28 mouse cellular contexts compared by ENCODE assay signal in genomic region chr1:54665095-54665494, GRCm38 (mm10).
DNase-seq lines count a peak whose midpoint lies in the region; ATAC-seq and TF ChIP-seq lines count a peak whose summit lies in the region.
"Had no signal": no experiment of that assay in that cellular context is flagged by ENCODE, and none has a peak within 500 bp of the region (broad histone marks: within the 10 kb centered on the region; RNA-seq: fewer than 3 reads in every experiment).

No protein-coding gene starts in this region.

- H3K4me2 ChIP-seq in hindbrain, embryonic 12.5 days (replicated peaks), result no peak overlapping the region
- H3K4me2 ChIP-seq in hindbrain, postnatal 0 days (ENCODE audit: low read depth, low read length), result no peak overlapping the region
- no peak overlapping the region for H3K4me2 ChIP-seq in hindbrain, embryonic 14.5 days (replicated peaks)
- H3K4me2 ChIP-seq in neural tube, embryonic 15.5 days, result no peak overlapping the region
- H3K4me2 ChIP-seq: embryonic facial prominence, embryonic 13.5 days; heart, embryonic 12.5 days; liver, embryonic 12.5 days; midbrain, embryonic 11.5 days had no signal

- no peak overlapping the region for H3K27ac ChIP-seq in hindbrain, embryonic 12.5 days
- H3K27ac ChIP-seq in hindbrain, postnatal 0 days, result no peak overlapping the region
- H3K27ac ChIP-seq in hindbrain, embryonic 14.5 days, result no peak overlapping the region
- peak overlapping the region; percentile 4; the same call in 1 of the 2 replicates for H3K27ac ChIP-seq in neural tube, embryonic 15.5 days (replicated peaks)
- H3K27ac ChIP-seq: embryonic facial prominence, embryonic 13.5 days; forebrain, embryonic 10.5 days; gastrocnemius, adult 2 months; heart, adult 2 months; kidney, postnatal 0 days; liver, embryonic 12.5 days had no signal

- intact Hi-C loops in gastrocnemius, postnatal 36 days (cut with DNase I), result loop anchor here (5.0 kb wide), 1 partner anchor 167 kb away; no protein-coding TSS in a partner anchor

- ATAC-seq in hindbrain, embryonic 12.5 days (ENCODE audit: low FRiP score), result peak; percentile 46
- no peak for ATAC-seq in hindbrain, postnatal 0 days
- 0 out of 2 replicates have a peak, but pooled peaks have one; percentile 53 for ATAC-seq in hindbrain, embryonic 14.5 days (ENCODE audit: low FRiP score)
- ATAC-seq in neural tube, embryonic 15.5 days (ENCODE audit: low FRiP score), result no peak
- ATAC-seq: activated CD4-positive, CD25-positive, alpha-beta regulatory T cell, adult 4 months; intestine, embryonic 16.5 days; liver, embryonic 12.5 days; liver, postnatal 0 days had no signal

- H3K36me3 ChIP-seq in hindbrain, embryonic 12.5 days, result peaks cover 11% of the 10 kb centered on the region; the same call in 1 of the 2 replicates
- H3K36me3 ChIP-seq in hindbrain, postnatal 0 days (ENCODE audit: insufficient read depth, low read length), result peaks cover 3% of the 10 kb centered on the region; the same call in 1 of the 2 replicates
- peaks cover 7% of the 10 kb centered on the region for H3K36me3 ChIP-seq in hindbrain, embryonic 14.5 days (replicated peaks; ENCODE audit: control insufficient read depth, insufficient read depth)
- 0 out of 2 replicates have a peak, but pooled peaks cover 12% of the 10 kb centered on the region for H3K36me3 ChIP-seq in neural tube, embryonic 15.5 days
- H3K36me3 ChIP-seq: forebrain, embryonic 10.5 days; liver, embryonic 12.5 days had no signal

- TF ChIP-seq CTCF in hindbrain, postnatal 0 days (IDR thresholded peaks at IDR 0.05; ENCODE audit: low read depth), result no peak

- H3K9me3 ChIP-seq in hindbrain, embryonic 12.5 days (replicated peaks), result no peaks in the 10 kb centered on the region
- H3K9me3 ChIP-seq in hindbrain, postnatal 0 days (ENCODE audit: low read length), result no peaks in the 10 kb centered on the region
- H3K9me3 ChIP-seq in hindbrain, embryonic 14.5 days (ENCODE audit: control insufficient read depth, low read length), result no peaks in the 10 kb centered on the region
- H3K9me3 ChIP-seq in neural tube, embryonic 15.5 days (replicated peaks), result no peaks in the 10 kb centered on the region
- H3K9me3 ChIP-seq: embryonic facial prominence, embryonic 13.5 days; forebrain, embryonic 10.5 days; heart, embryonic 12.5 days; liver, embryonic 12.5 days had no signal

- H3K4me3 ChIP-seq in hindbrain, embryonic 12.5 days, result no peak overlapping the region
- no peak overlapping the region for H3K4me3 ChIP-seq in hindbrain, postnatal 0 days (ENCODE audit: low read length)
- H3K4me3 ChIP-seq in hindbrain, embryonic 14.5 days (replicated peaks; ENCODE audit: low read length), result no peak overlapping the region
- no peak overlapping the region for H3K4me3 ChIP-seq in neural tube, embryonic 15.5 days (replicated peaks)
- H3K4me3 ChIP-seq: embryonic facial prominence, embryonic 13.5 days; forebrain, embryonic 10.5 days; gastrocnemius, adult 2 months; heart, adult 2 months; heart, embryonic 12.5 days; liver, embryonic 12.5 days had no signal

- H3K27me3 ChIP-seq in hindbrain, embryonic 12.5 days, result 0 out of 2 replicates have a peak, but pooled peaks cover 2% of the 10 kb centered on the region
- no peaks in the 10 kb centered on the region for H3K27me3 ChIP-seq in hindbrain, postnatal 0 days (ENCODE audit: insufficient read depth, low read length)
- no peaks in the 10 kb centered on the region for H3K27me3 ChIP-seq in hindbrain, embryonic 14.5 days (ENCODE audit: control insufficient read depth, insufficient read depth, low read length)
- no peaks in the 10 kb centered on the region for H3K27me3 ChIP-seq in neural tube, embryonic 15.5 days (replicated peaks)
- H3K27me3 ChIP-seq: CH12.LX; embryonic facial prominence, embryonic 13.5 days; heart, embryonic 12.5 days; liver, embryonic 12.5 days had no signal

- 0 out of 2 replicates have a peak, but pooled peaks cover 7% of the 10 kb centered on the region for H3K4me1 ChIP-seq in hindbrain, embryonic 12.5 days
- H3K4me1 ChIP-seq in hindbrain, postnatal 0 days (ENCODE audit: insufficient read depth, low read length), result no peaks in the 10 kb centered on the region
- H3K4me1 ChIP-seq in hindbrain, embryonic 14.5 days (replicated peaks; ENCODE audit: control insufficient read depth, insufficient read depth, low read length), result peaks cover 4% of the 10 kb centered on the region; the same call in 1 of the 2 replicates
- peaks cover 10% of the 10 kb centered on the region for H3K4me1 ChIP-seq in neural tube, embryonic 15.5 days
- H3K4me1 ChIP-seq: embryonic facial prominence, embryonic 13.5 days; heart, embryonic 12.5 days; liver, embryonic 12.5 days had no signal

- H3K9ac ChIP-seq in hindbrain, embryonic 12.5 days, result no peak overlapping the region
- no peak overlapping the region for H3K9ac ChIP-seq in hindbrain, postnatal 0 days (replicated peaks; ENCODE audit: low read length)
- H3K9ac ChIP-seq in hindbrain, embryonic 14.5 days, result no peak overlapping the region
- no peak overlapping the region for H3K9ac ChIP-seq in neural tube, embryonic 15.5 days (replicated peaks)
- H3K9ac ChIP-seq: embryonic facial prominence, embryonic 13.5 days; heart, embryonic 12.5 days; liver, embryonic 12.5 days; liver, postnatal 0 days had no signal

- DNase-seq in cerebellum, postnatal 10 days, result peak; percentile 16 to 21
- no peak for DNase-seq in cerebellum, postnatal 25 days
- no peak for DNase-seq in hindbrain, postnatal 0 days (ENCODE audit: low spot score)
- DNase-seq in hindbrain, embryonic 14.5 days (ENCODE audit: low spot score), result no peak
- no peak for DNase-seq in gastrocnemius, postnatal 36 days
- DNase-seq: adrenal gland, adult 2 months; adrenal gland, postnatal 36 days; gastrocnemius, adult 2 months; kidney, adult 8-10 months; kidney, postnatal 4 days; left cerebral cortex, postnatal 4 days; liver, postnatal 0 days; lung, postnatal 36 days; retina, postnatal 1 day; right cerebral cortex, postnatal 14 days; thymus, postnatal 14 days had no signal

- 57% methylated on average over 4 of the region's 4 CpGs for WGBS in hindbrain, embryonic 12.5 days
- WGBS in hindbrain, postnatal 0 days, result 27% methylated on average over 4 of the region's 4 CpGs
- 41% methylated on average over 4 of the region's 4 CpGs for WGBS in hindbrain, embryonic 14.5 days
- 25% methylated on average over 4 of the region's 4 CpGs for WGBS in neural tube, embryonic 15.5 days

Comparison
In these comparisons a context has a peak if more than half of its experiments do, and no peak if none do; other contexts are left out.
1. DNase-seq: peak in cerebellum, postnatal 10 days (2 of 2); none in cerebellum, postnatal 25 days (0 of 2), hindbrain, postnatal 0 days (single experiment), hindbrain, embryonic 14.5 days (single experiment) and gastrocnemius, postnatal 36 days (0 of 2).
2. ATAC-seq: peak in hindbrain, embryonic 12.5 days (single experiment) and hindbrain, embryonic 14.5 days (single experiment); none in hindbrain, postnatal 0 days (single experiment) and neural tube, embryonic 15.5 days (single experiment).